Mouse (Mus musculus) frontal cortex, adult 2 months (tissue): ENCODE results near the gene Nr1d2. TPM values are rescaled to one million over a fixed set of nuclear protein-coding genes. Genes with fewer than 3 reads are reported as not detected.
"Not testable (repeated sequence)": the region's sequence is repeated elsewhere in the genome, so short reads cannot be mapped to it uniquely, and the experiment has no call there.

Source experiments
- DNase-seq, 2 experiments: peaks; one replicate each; pipeline ENCODE4 v3.0.0; 2022; ENCODE audit warnings: low spot score in 1 of 2; ENCODE audit errors: extremely low spot score in 1 of 2
- polyA plus RNA-seq: library from polyadenylated mRNA; depleted of rRNA; stranded (reverse); fragments of >200 nt; gene quantifications from 2 replicates; pipeline ENCODE4 v1.2.3, GENCODE M21; 2012; rRNA removed

Nr1d2 gene
- polyA plus RNA-seq: 61.6 and 65.4 TPM in 2 replicates

- DNase-seq: peak; percentile 97 to 98
Observed at GRCm38 (mm10) chr14:18238750-18239731, at the start of gene Nr1d2. Gene Nr1d2 (minus strand): TSS chr14:18239127.

- no peak for DNase-seq
Observed at GRCm38 (mm10) chr14:18287391-18287790, 48.5 kb upstream of the Nr1d2 start.

GRCm38 (mm10) chr14:18286441-18286840 is 47.5 kb upstream of the Nr1d2 start:
- no peak for DNase-seq

- DNase-seq: no peak
Observed at GRCm38 (mm10) chr14:18285476-18285875, 46.5 kb upstream of the Nr1d2 start.

GRCm38 (mm10) chr14:18284581-18284980 is 45.7 kb upstream of the Nr1d2 start:
- peak in 1 of 2 experiments; percentile 57 for DNase-seq

GRCm38 (mm10) chr14:18280375-18280774 is 41.4 kb upstream of the Nr1d2 start:
- DNase-seq: peak in 1 of 2 experiments; percentile 53

GRCm38 (mm10) chr14:18274526-18274925 is 35.6 kb upstream of the Nr1d2 start:
- no peak for DNase-seq

GRCm38 (mm10) chr14:18271666-18272065 is 32.7 kb upstream of the Nr1d2 start:
- no peak for DNase-seq

- peak; percentile 99 for DNase-seq
Observed at GRCm38 (mm10) chr14:18270529-18271441, 31.9 kb upstream of the Nr1d2 start, which contains the start of the genes Nkiras1 and Rpl15. Gene Nkiras1 (plus strand): TSS chr14:18271136. Gene Rpl15 (minus strand): TSS chr14:18271391.

GRCm38 (mm10) chr14:18269947-18270528 is 31.1 kb upstream of the Nr1d2 start:
- DNase-seq: not testable (repeated sequence)

- peak in 1 of 2 experiments; percentile 60 for DNase-seq
Observed at GRCm38 (mm10) chr14:18263427-18263826, 24.5 kb upstream of the Nr1d2 start.

- DNase-seq: no peak
Observed at GRCm38 (mm10) chr14:18261203-18261602, 22.3 kb upstream of the Nr1d2 start.

- no peak for DNase-seq
Observed at GRCm38 (mm10) chr14:18242638-18243130, 3.8 kb upstream of the Nr1d2 start.

- no peak for DNase-seq
Observed at GRCm38 (mm10) chr14:18241786-18242185, 2.9 kb upstream of the Nr1d2 start.

GRCm38 (mm10) chr14:18240132-18240531 is 1.2 kb upstream of the Nr1d2 start:
- DNase-seq: no peak

- DNase-seq: peak; percentile 95 to 99
Observed at GRCm38 (mm10) chr14:18238131-18238749, 687 bp downstream of the Nr1d2 start.

GRCm38 (mm10) chr14:18237381-18237780 is 1.5 kb downstream of the Nr1d2 start:
- no peak for DNase-seq

- DNase-seq: not testable (repeated sequence)
Observed at GRCm38 (mm10) chr14:18236496-18237235, 2.3 kb downstream of the Nr1d2 start.
